Mouse (Mus musculus): ENCODE data around the gene 2610301B20Rik. TPM values are rescaled to one million over a fixed set of nuclear protein-coding genes. Genes with fewer than 3 reads are reported as not detected.

2610301B20Rik gene
- polyA plus RNA-seq, 1 experiment from 2014 or later, result 29.9 TPM

- no peak for ATAC-seq (ENCODE audit: low FRiP score, low TSS enrichment)
- H3K36me3 ChIP-seq (ENCODE audit: control insufficient read depth, insufficient read depth, low read length), result no peaks in the 10 kb centered on the region
- 80% methylated on average over 3 of the region's 3 CpGs for WGBS
- no peaks in the 10 kb centered on the region for H3K9me3 ChIP-seq (ENCODE audit: control insufficient read depth, low read length)
- no peak overlapping the region for H3K4me3 ChIP-seq (ENCODE audit: low read length)
- H3K27me3 ChIP-seq (ENCODE audit: control insufficient read depth, insufficient read depth, low read length), result no peaks in the 10 kb centered on the region
- no peak overlapping the region for H3K9ac ChIP-seq (ENCODE audit: low read depth, low read length)
- no peak overlapping the region for H3K4me2 ChIP-seq (replicated peaks; ENCODE audit: low read depth, low read length)
- no peak overlapping the region for H3K27ac ChIP-seq (ENCODE audit: low read depth, low read length)
- H3K4me1 ChIP-seq (ENCODE audit: control insufficient read depth, insufficient read depth, low read length), result no peaks in the 10 kb centered on the region
Observed at GRCm38 (mm10) chr4:10915271-10915670, 41.0 kb downstream of the 2610301B20Rik start.

GRCm38 (mm10) chr4:10918402-10918801, 44.1 kb downstream of the 2610301B20Rik start:
- no peaks in the 10 kb centered on the region for H3K36me3 ChIP-seq (ENCODE audit: control insufficient read depth, insufficient read depth, low read length)
- no peaks in the 10 kb centered on the region for H3K4me1 ChIP-seq (ENCODE audit: control insufficient read depth, insufficient read depth, low read length)
- no peak overlapping the region for H3K4me2 ChIP-seq (replicated peaks; ENCODE audit: low read depth, low read length)
- H3K27ac ChIP-seq (ENCODE audit: low read depth, low read length), result no peak overlapping the region
- H3K9me3 ChIP-seq (ENCODE audit: control insufficient read depth, low read length), result no peaks in the 10 kb centered on the region
- WGBS, result 90% methylated on average over 8 of the region's 8 CpGs
- no peak overlapping the region for H3K4me3 ChIP-seq (ENCODE audit: low read length)
- no peaks in the 10 kb centered on the region for H3K27me3 ChIP-seq (ENCODE audit: control insufficient read depth, insufficient read depth, low read length)
- H3K9ac ChIP-seq (ENCODE audit: low read depth, low read length), result no peak overlapping the region
- ATAC-seq (ENCODE audit: low FRiP score, low TSS enrichment), result no peak

GRCm38 (mm10) chr4:10919097-10919496, 44.8 kb downstream of the 2610301B20Rik start:
- no peak overlapping the region for H3K9ac ChIP-seq (ENCODE audit: low read depth, low read length)
- H3K4me1 ChIP-seq (ENCODE audit: control insufficient read depth, insufficient read depth, low read length), result no peaks in the 10 kb centered on the region
- H3K4me2 ChIP-seq (replicated peaks; ENCODE audit: low read depth, low read length), result no peak overlapping the region
- ATAC-seq (ENCODE audit: low FRiP score, low TSS enrichment), result 0 out of 2 replicates have a peak, but pooled peaks have one; percentile 6
- no peak overlapping the region for H3K27ac ChIP-seq (ENCODE audit: low read depth, low read length)
- no peak overlapping the region for H3K4me3 ChIP-seq (ENCODE audit: low read length)
- H3K9me3 ChIP-seq (ENCODE audit: control insufficient read depth, low read length), result no peaks in the 10 kb centered on the region
- H3K27me3 ChIP-seq (ENCODE audit: control insufficient read depth, insufficient read depth, low read length), result no peaks in the 10 kb centered on the region
- no peaks in the 10 kb centered on the region for H3K36me3 ChIP-seq (ENCODE audit: control insufficient read depth, insufficient read depth, low read length)
- WGBS, result 54% methylated on average over 5 of the region's 5 CpGs

- H3K4me3 ChIP-seq (ENCODE audit: low read length), result no peak overlapping the region
- no peak overlapping the region for H3K27ac ChIP-seq (ENCODE audit: low read depth, low read length)
- no peak for ATAC-seq (ENCODE audit: low FRiP score, low TSS enrichment)
- H3K4me2 ChIP-seq (replicated peaks; ENCODE audit: low read depth, low read length), result no peak overlapping the region
- no peaks in the 10 kb centered on the region for H3K9me3 ChIP-seq (ENCODE audit: control insufficient read depth, low read length)
- WGBS, result 84% methylated on average over 3 of the region's 3 CpGs
- no peak overlapping the region for H3K9ac ChIP-seq (ENCODE audit: low read depth, low read length)
- H3K27me3 ChIP-seq (ENCODE audit: control insufficient read depth, insufficient read depth, low read length), result no peaks in the 10 kb centered on the region
- no peaks in the 10 kb centered on the region for H3K36me3 ChIP-seq (ENCODE audit: control insufficient read depth, insufficient read depth, low read length)
- H3K4me1 ChIP-seq (ENCODE audit: control insufficient read depth, insufficient read depth, low read length), result no peaks in the 10 kb centered on the region
Observed at GRCm38 (mm10) chr4:10919530-10919929, 45.2 kb downstream of the 2610301B20Rik start.

GRCm38 (mm10) chr4:10919987-10920386, 45.7 kb downstream of the 2610301B20Rik start:
- 92% methylated on average over 6 of the region's 6 CpGs for WGBS
- H3K36me3 ChIP-seq (ENCODE audit: control insufficient read depth, insufficient read depth, low read length), result no peaks in the 10 kb centered on the region
- H3K4me2 ChIP-seq (replicated peaks; ENCODE audit: low read depth, low read length), result no peak overlapping the region
- no peak for ATAC-seq (ENCODE audit: low FRiP score, low TSS enrichment)
- no peaks in the 10 kb centered on the region for H3K9me3 ChIP-seq (ENCODE audit: control insufficient read depth, low read length)
- no peaks in the 10 kb centered on the region for H3K4me1 ChIP-seq (ENCODE audit: control insufficient read depth, insufficient read depth, low read length)
- no peak overlapping the region for H3K4me3 ChIP-seq (ENCODE audit: low read length)
- H3K9ac ChIP-seq (ENCODE audit: low read depth, low read length), result no peak overlapping the region
- H3K27me3 ChIP-seq (ENCODE audit: control insufficient read depth, insufficient read depth, low read length), result no peaks in the 10 kb centered on the region
- no peak overlapping the region for H3K27ac ChIP-seq (ENCODE audit: low read depth, low read length)

- H3K4me2 ChIP-seq (replicated peaks; ENCODE audit: low read depth, low read length), result no peak overlapping the region
- no peak overlapping the region for H3K4me3 ChIP-seq (ENCODE audit: low read length)
- no peaks in the 10 kb centered on the region for H3K4me1 ChIP-seq (ENCODE audit: control insufficient read depth, insufficient read depth, low read length)
- no peak overlapping the region for H3K27ac ChIP-seq (ENCODE audit: low read depth, low read length)
- no peak for ATAC-seq (ENCODE audit: low FRiP score, low TSS enrichment)
- no peaks in the 10 kb centered on the region for H3K36me3 ChIP-seq (ENCODE audit: control insufficient read depth, insufficient read depth, low read length)
- H3K9ac ChIP-seq (ENCODE audit: low read depth, low read length), result no peak overlapping the region
- no peaks in the 10 kb centered on the region for H3K9me3 ChIP-seq (ENCODE audit: control insufficient read depth, low read length)
- WGBS, result 93% methylated on average over 6 of the region's 6 CpGs
- no peaks in the 10 kb centered on the region for H3K27me3 ChIP-seq (ENCODE audit: control insufficient read depth, insufficient read depth, low read length)
Observed at GRCm38 (mm10) chr4:10920622-10921021, 46.3 kb downstream of the 2610301B20Rik start.

GRCm38 (mm10) chr4:10923180-10923579, 48.9 kb downstream of the 2610301B20Rik start:
- Histone ChIP-seq H3K4me3 (ENCODE audit: low read length) (no peak overlapping the region), H3K27ac (ENCODE audit: low read depth, low read length) (no peak overlapping the region), H3K27me3 (ENCODE audit: control insufficient read depth, insufficient read depth, low read length) (no peaks in the 10 kb centered on the region), H3K4me1 (ENCODE audit: control insufficient read depth, insufficient read depth, low read length) (no peaks in the 10 kb centered on the region), H3K4me2 (replicated peaks; ENCODE audit: low read depth, low read length) (no peak overlapping the region), H3K9ac (ENCODE audit: low read depth, low read length) (no peak overlapping the region), H3K36me3 (ENCODE audit: control insufficient read depth, insufficient read depth, low read length) (no peaks in the 10 kb centered on the region), H3K9me3 (ENCODE audit: control insufficient read depth, low read length) (no peaks in the 10 kb centered on the region)
- 71% methylated on average over 6 of the region's 6 CpGs for WGBS
- no peak for ATAC-seq (ENCODE audit: low FRiP score, low TSS enrichment)

- Histone ChIP-seq H3K4me1 (ENCODE audit: control insufficient read depth, insufficient read depth, low read length) (no peaks in the 10 kb centered on the region), H3K27ac (ENCODE audit: low read depth, low read length) (no peak overlapping the region), H3K4me2 (replicated peaks; ENCODE audit: low read depth, low read length) (no peak overlapping the region), H3K27me3 (ENCODE audit: control insufficient read depth, insufficient read depth, low read length) (no peaks in the 10 kb centered on the region), H3K9me3 (ENCODE audit: control insufficient read depth, low read length) (no peaks in the 10 kb centered on the region), H3K36me3 (ENCODE audit: control insufficient read depth, insufficient read depth, low read length) (no peaks in the 10 kb centered on the region), H3K9ac (ENCODE audit: low read depth, low read length) (no peak overlapping the region), H3K4me3 (ENCODE audit: low read length) (no peak overlapping the region)
- ATAC-seq (ENCODE audit: low FRiP score, low TSS enrichment), result no peak
- WGBS, result 83% methylated on average over 2 of the region's 2 CpGs
Observed at GRCm38 (mm10) chr4:10924140-10924539, 49.8 kb downstream of the 2610301B20Rik start.

GRCm38 (mm10) chr4:10924541-10924940, 50.2 kb downstream of the 2610301B20Rik start:
- H3K4me2 ChIP-seq (replicated peaks; ENCODE audit: low read depth, low read length), result no peak overlapping the region
- H3K9me3 ChIP-seq (ENCODE audit: control insufficient read depth, low read length), result no peaks in the 10 kb centered on the region
- 89% methylated on average over 5 of the region's 5 CpGs for WGBS
- no peak for ATAC-seq (ENCODE audit: low FRiP score, low TSS enrichment)
- no peaks in the 10 kb centered on the region for H3K27me3 ChIP-seq (ENCODE audit: control insufficient read depth, insufficient read depth, low read length)
- no peak overlapping the region for H3K9ac ChIP-seq (ENCODE audit: low read depth, low read length)
- no peak overlapping the region for H3K4me3 ChIP-seq (ENCODE audit: low read length)
- no peaks in the 10 kb centered on the region for H3K36me3 ChIP-seq (ENCODE audit: control insufficient read depth, insufficient read depth, low read length)
- no peaks in the 10 kb centered on the region for H3K4me1 ChIP-seq (ENCODE audit: control insufficient read depth, insufficient read depth, low read length)
- no peak overlapping the region for H3K27ac ChIP-seq (ENCODE audit: low read depth, low read length)
